Mouse (Mus musculus) kidney, adult 2 months (tissue): ENCODE measurements at regions not wholly inside any gene's neighbourhood (a gene's known extent, or its start where the extent isn't known, plus 50 kb on each side); places are given as distances from the start of the nearest gene placed in this dataset.

ENCODE experiments used
- CTCF ChIP-seq: fragments of 200-500 bp; conservative IDR thresholded peaks from 2 replicates; pipeline ENCODE4 v1.5.1; 2011; ENCODE audit warnings: low read depth, mild to moderate bottlenecking, control low read depth, low read length, moderate library complexity, mixed read lengths; ENCODE audit not compliant: insufficient read depth, insufficient read length
- POLR2A ChIP-seq: fragments of 200-500 bp; IDR thresholded peaks from one replicate; pipeline ENCODE4 v1.6.1; 2011; ENCODE audit warnings: low read depth, low read length, control low read depth

GRCm38 (mm10) chr5:64710236-64710635, 93.0 kb upstream of the Klf3 start:
- TF ChIP-seq CTCF (no peak), POLR2A (no peak)
